Mouse (Mus musculus): ENCODE results near the gene Cdkl3. TPM values are rescaled to one million over a fixed set of nuclear protein-coding genes. Genes with fewer than 3 reads are reported as not detected.

The Cdkl3 gene
- polyA plus RNA-seq (2016; fragmentation: Nextera tagmentation; extraction: Ambion mirVana), result 11.0 and 13.0 TPM in 2 replicates

GRCm38 (mm10) chr11:52003772-52004528 is at the start of gene Cdkl3:
Gene Cdkl3 (plus strand): TSS chr11:52004221.
- DNase-seq (ENCODE audit: extremely low spot score, low spot score), result peak; percentile 93
- peak within 1 kb of the TSS; percentile 82 for H3K4me3 ChIP-seq
- H3K4me1 ChIP-seq, result peaks cover 38% of the 10 kb centered on the region
- H3K9me3 ChIP-seq, result no peaks in the 10 kb centered on the region
- WGBS, result under 1% methylated on average over 51 of the region's 51 CpGs
- H3K27me3 ChIP-seq (ENCODE audit: poor library complexity, severe bottlenecking), result no peaks in the 10 kb centered on the region
- H3K27ac ChIP-seq, result peak within 1 kb of the TSS; percentile 93
- peaks cover 2% of the 10 kb centered on the region; the same call in 1 of the 2 replicates for H3K36me3 ChIP-seq (replicated peaks)

- DNase-seq (ENCODE audit: extremely low spot score, low spot score), result no peak
- no peaks in the 10 kb centered on the region for H3K4me1 ChIP-seq
- H3K4me3 ChIP-seq, result no peak overlapping the region
- no peak overlapping the region for H3K27ac ChIP-seq
- H3K9me3 ChIP-seq, result no peaks in the 10 kb centered on the region
- no peaks in the 10 kb centered on the region for H3K36me3 ChIP-seq (replicated peaks)
- no peaks in the 10 kb centered on the region for H3K27me3 ChIP-seq (ENCODE audit: poor library complexity, severe bottlenecking)
- 80% methylated on average over 9 of the region's 9 CpGs for WGBS
Observed at GRCm38 (mm10) chr11:51956112-51956511, 47.9 kb upstream of the Cdkl3 start.

GRCm38 (mm10) chr11:51957760-51958159 is 46.3 kb upstream of the Cdkl3 start:
- WGBS, result 89% methylated on average over 4 of the region's 4 CpGs

GRCm38 (mm10) chr11:51959511-51959910 is 44.5 kb upstream of the Cdkl3 start:
- H3K4me1 ChIP-seq, result no peaks in the 10 kb centered on the region
- no peaks in the 10 kb centered on the region for H3K36me3 ChIP-seq (replicated peaks)
- no peaks in the 10 kb centered on the region for H3K27me3 ChIP-seq (ENCODE audit: poor library complexity, severe bottlenecking)
- DNase-seq (ENCODE audit: extremely low spot score, low spot score), result no peak
- H3K27ac ChIP-seq, result no peak overlapping the region
- 86% methylated on average over 5 of the region's 5 CpGs for WGBS
- no peak overlapping the region for H3K4me3 ChIP-seq
- H3K9me3 ChIP-seq, result no peaks in the 10 kb centered on the region

More at GRCm38 (mm10) chr11:51957760-51958159, 46.3 kb upstream of the Cdkl3 start:
- Histone ChIP-seq H3K27me3 (ENCODE audit: poor library complexity, severe bottlenecking) (no peaks in the 10 kb centered on the region), H3K4me1 (no peaks in the 10 kb centered on the region), H3K36me3 (replicated peaks) (no peaks in the 10 kb centered on the region), H3K9me3 (no peaks in the 10 kb centered on the region), H3K4me3 (no peak overlapping the region), H3K27ac (no peak overlapping the region)
- DNase-seq (ENCODE audit: extremely low spot score, low spot score), result no peak

GRCm38 (mm10) chr11:51960061-51960460 is 44.0 kb upstream of the Cdkl3 start:
- Histone ChIP-seq H3K4me3 (no peak overlapping the region), H3K9me3 (no peaks in the 10 kb centered on the region), H3K4me1 (no peaks in the 10 kb centered on the region), H3K27ac (no peak overlapping the region), H3K36me3 (replicated peaks) (no peaks in the 10 kb centered on the region), H3K27me3 (ENCODE audit: poor library complexity, severe bottlenecking) (no peaks in the 10 kb centered on the region)
- DNase-seq (ENCODE audit: extremely low spot score, low spot score), result no peak
- 90% methylated on average over 4 of the region's 4 CpGs for WGBS

GRCm38 (mm10) chr11:51960967-51961471 is 43.0 kb upstream of the Cdkl3 start:
- H3K36me3 ChIP-seq (replicated peaks), result no peaks in the 10 kb centered on the region
- no peaks in the 10 kb centered on the region for H3K9me3 ChIP-seq
- H3K27ac ChIP-seq, result no peak overlapping the region
- no peaks in the 10 kb centered on the region for H3K4me1 ChIP-seq
- DNase-seq (ENCODE audit: extremely low spot score, low spot score), result no peak
- WGBS, result 75% methylated on average over 11 of the region's 11 CpGs
- no peak overlapping the region for H3K4me3 ChIP-seq
- no peaks in the 10 kb centered on the region for H3K27me3 ChIP-seq (ENCODE audit: poor library complexity, severe bottlenecking)

- H3K9me3 ChIP-seq, result no peaks in the 10 kb centered on the region
- no peaks in the 10 kb centered on the region for H3K36me3 ChIP-seq (replicated peaks)
- H3K4me3 ChIP-seq, result no peak overlapping the region
- WGBS, result 88% methylated on average over 8 of the region's 8 CpGs
- no peaks in the 10 kb centered on the region for H3K27me3 ChIP-seq (ENCODE audit: poor library complexity, severe bottlenecking)
- no peak overlapping the region for H3K27ac ChIP-seq
- no peaks in the 10 kb centered on the region for H3K4me1 ChIP-seq
- DNase-seq (ENCODE audit: extremely low spot score, low spot score), result no peak
Observed at GRCm38 (mm10) chr11:51961761-51962160, 42.3 kb upstream of the Cdkl3 start.

- 93% methylated on average over 7 of the region's 7 CpGs for WGBS
- Histone ChIP-seq H3K9me3 (no peaks in the 10 kb centered on the region), H3K36me3 (replicated peaks) (no peaks in the 10 kb centered on the region), H3K4me3 (no peak overlapping the region), H3K4me1 (peaks cover 3% of the 10 kb centered on the region), H3K27ac (no peak overlapping the region), H3K27me3 (ENCODE audit: poor library complexity, severe bottlenecking) (no peaks in the 10 kb centered on the region)
- no peak for DNase-seq (ENCODE audit: extremely low spot score, low spot score)
Observed at GRCm38 (mm10) chr11:51962277-51962676, 41.7 kb upstream of the Cdkl3 start.

GRCm38 (mm10) chr11:51966651-51967050 is 37.4 kb upstream of the Cdkl3 start:
- WGBS, result 85% methylated on average over 5 of the region's 5 CpGs
- H3K4me1 ChIP-seq, result peaks cover 21% of the 10 kb centered on the region

GRCm38 (mm10) chr11:51967443-51968401 is 36.3 kb upstream of the Cdkl3 start, which contains the start of gene Cdkn2aipnl:
Gene Cdkn2aipnl (plus strand): TSS chr11:51967661.
- Histone ChIP-seq H3K4me1 (peaks cover 21% of the 10 kb centered on the region), H3K27ac (peak within 1 kb of the TSS; percentile 89), H3K4me3 (peak within 1 kb of the TSS; percentile 75), H3K9me3 (no peaks in the 10 kb centered on the region), H3K36me3 (replicated peaks) (peaks cover 40% of the 10 kb centered on the region), H3K27me3 (ENCODE audit: poor library complexity, severe bottlenecking) (no peaks in the 10 kb centered on the region)
- WGBS, result 3% methylated on average over 63 of the region's 63 CpGs
- DNase-seq (ENCODE audit: extremely low spot score, low spot score), result peak; percentile 89

More at GRCm38 (mm10) chr11:51966651-51967050, 37.4 kb upstream of the Cdkl3 start:
- no peak for DNase-seq (ENCODE audit: extremely low spot score, low spot score)
- Histone ChIP-seq H3K4me3 (no peak overlapping the region), H3K27me3 (ENCODE audit: poor library complexity, severe bottlenecking) (no peaks in the 10 kb centered on the region), H3K27ac (no peak overlapping the region), H3K36me3 (replicated peaks) (peaks cover 29% of the 10 kb centered on the region), H3K9me3 (no peaks in the 10 kb centered on the region)

- DNase-seq (ENCODE audit: extremely low spot score, low spot score), result no peak
- 93% methylated on average over 9 of the region's 9 CpGs for WGBS
- H3K27ac ChIP-seq, result no peak overlapping the region
- no peaks in the 10 kb centered on the region for H3K27me3 ChIP-seq (ENCODE audit: poor library complexity, severe bottlenecking)
- H3K4me1 ChIP-seq, result peaks cover 21% of the 10 kb centered on the region
- no peaks in the 10 kb centered on the region for H3K9me3 ChIP-seq
- H3K36me3 ChIP-seq (replicated peaks), result peaks cover 52% of the 10 kb centered on the region
- H3K4me3 ChIP-seq, result peak overlapping the region; percentile 75; the same call in 1 of the 2 replicates
Observed at GRCm38 (mm10) chr11:51968896-51969295, 35.1 kb upstream of the Cdkl3 start.

GRCm38 (mm10) chr11:51969511-51969910 is 34.5 kb upstream of the Cdkl3 start:
- H3K27me3 ChIP-seq (ENCODE audit: poor library complexity, severe bottlenecking), result no peaks in the 10 kb centered on the region
- no peak for DNase-seq (ENCODE audit: extremely low spot score, low spot score)
- peaks cover 58% of the 10 kb centered on the region for H3K36me3 ChIP-seq (replicated peaks)
- H3K4me3 ChIP-seq, result no peak overlapping the region
- H3K27ac ChIP-seq, result no peak overlapping the region
- 83% methylated on average over 2 of the region's 2 CpGs for WGBS
- H3K4me1 ChIP-seq, result peaks cover 21% of the 10 kb centered on the region
- no peaks in the 10 kb centered on the region for H3K9me3 ChIP-seq
